In the genomic region with DNA sequence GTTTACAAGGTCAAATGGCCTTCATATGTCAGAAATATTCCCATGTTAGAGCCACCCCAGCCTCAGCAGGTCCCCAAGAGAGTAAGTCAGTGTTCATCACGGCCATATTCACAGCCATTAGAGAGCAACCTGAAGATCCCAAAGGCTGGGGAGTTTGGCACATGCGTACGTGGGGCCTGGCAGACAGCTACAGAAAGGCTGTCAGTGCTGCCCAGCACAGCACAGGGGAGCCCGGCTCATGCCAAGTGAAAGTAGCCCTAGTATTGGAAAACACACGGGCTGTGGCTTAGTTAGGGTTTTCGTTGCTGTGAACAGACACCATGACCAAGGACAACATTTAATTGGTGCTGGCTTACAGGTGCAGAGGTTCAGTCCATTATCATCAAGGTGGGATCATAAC, we compare ENCODE assay signal across 27 mouse cellular contexts. TPM values are rescaled to one million over a fixed set of nuclear protein-coding genes. Genes with fewer than 3 reads are reported as not detected.
DNase-seq lines count a peak whose midpoint lies in the region; ATAC-seq and TF ChIP-seq lines count a peak whose summit lies in the region.
"Had no signal": no experiment of that assay in that cellular context is flagged by ENCODE, and none has a peak within 500 bp of the region (broad histone marks: within the 10 kb centered on the region; RNA-seq: fewer than 3 reads in every experiment).

No protein-coding gene starts in this region.

- no peak overlapping the region for H3K4me3 ChIP-seq in hindbrain, postnatal 0 days (ENCODE audit: low read length)
- H3K4me3 ChIP-seq in hindbrain, embryonic 16.5 days (ENCODE audit: low read length): no peak overlapping the region
- H3K4me3 ChIP-seq in heart, embryonic 10.5 days: no peak overlapping the region
- H3K4me3 ChIP-seq: embryonic facial prominence, embryonic 15.5 days; erythroblast, embryonic 14.5 days; forebrain, embryonic 10.5 days; gastrocnemius, adult 2 months; heart, embryonic 13.5 days; hindbrain, embryonic 15.5 days had no signal

- H3K4me1 ChIP-seq in hindbrain, postnatal 0 days (ENCODE audit: insufficient read depth, low read length): no peaks in the 10 kb centered on the region
- H3K4me1 ChIP-seq in hindbrain, embryonic 16.5 days (ENCODE audit: control insufficient read depth, insufficient read depth, low read depth, low read length): peaks cover 2% of the 10 kb centered on the region; the same call in 1 of the 2 replicates
- no peaks in the 10 kb centered on the region for H3K4me1 ChIP-seq in heart, embryonic 10.5 days
- H3K4me1 ChIP-seq: embryonic facial prominence, embryonic 15.5 days; heart, embryonic 13.5 days had no signal

- TF ChIP-seq CTCF in hindbrain, postnatal 0 days (IDR thresholded peaks at IDR 0.05; ENCODE audit: low read depth): no peak

- H3K4me2 ChIP-seq in hindbrain, postnatal 0 days (ENCODE audit: low read depth, low read length): no peak overlapping the region
- no peak overlapping the region for H3K4me2 ChIP-seq in hindbrain, embryonic 16.5 days (ENCODE audit: low read length)
- H3K4me2 ChIP-seq: embryonic facial prominence, embryonic 15.5 days; heart, embryonic 13.5 days; hindbrain, embryonic 15.5 days had no signal

- H3K27ac ChIP-seq in hindbrain, postnatal 0 days: no peak overlapping the region
- no peak overlapping the region for H3K27ac ChIP-seq in hindbrain, embryonic 16.5 days (ENCODE audit: low read depth, low read length)
- no peak overlapping the region for H3K27ac ChIP-seq in heart, embryonic 10.5 days
- H3K27ac ChIP-seq: embryonic facial prominence, embryonic 15.5 days; forebrain, embryonic 10.5 days; gastrocnemius, adult 2 months; heart, embryonic 13.5 days; hindbrain, embryonic 15.5 days had no signal

- 58% methylated on average over 6 of the region's 6 CpGs for WGBS in hindbrain, postnatal 0 days
- WGBS in hindbrain, embryonic 16.5 days: 79% methylated on average over 6 of the region's 6 CpGs
- 83% methylated on average over 6 of the region's 6 CpGs for WGBS in heart, embryonic 10.5 days

- H3K36me3 ChIP-seq in hindbrain, postnatal 0 days (ENCODE audit: insufficient read depth, low read length): no peaks in the 10 kb centered on the region
- H3K36me3 ChIP-seq in hindbrain, embryonic 16.5 days (ENCODE audit: control insufficient read depth, insufficient read depth, low read length): no peaks in the 10 kb centered on the region
- no peaks in the 10 kb centered on the region for H3K36me3 ChIP-seq in heart, embryonic 10.5 days
- H3K36me3 ChIP-seq: embryonic facial prominence, embryonic 15.5 days; forebrain, embryonic 10.5 days; G1E; heart, embryonic 13.5 days; hindbrain, embryonic 15.5 days had no signal

- H3K9me3 ChIP-seq in hindbrain, postnatal 0 days (ENCODE audit: low read length): no peaks in the 10 kb centered on the region
- H3K9me3 ChIP-seq in hindbrain, embryonic 16.5 days (ENCODE audit: control insufficient read depth, low read length): peaks cover 3% of the 10 kb centered on the region; the same call in 1 of the 2 replicates
- H3K9me3 ChIP-seq in heart, embryonic 10.5 days: no peaks in the 10 kb centered on the region
- H3K9me3 ChIP-seq: embryonic facial prominence, embryonic 15.5 days; forebrain, embryonic 10.5 days; heart, embryonic 13.5 days; hindbrain, embryonic 15.5 days had no signal

- no peak for ATAC-seq in hindbrain, postnatal 0 days
- no peak for ATAC-seq in hindbrain, embryonic 16.5 days
- ATAC-seq: CD4-positive, CD25-positive, alpha-beta regulatory T cell, adult 4 months; forebrain, embryonic 14.5 days had no signal

- H3K9ac ChIP-seq in hindbrain, postnatal 0 days (replicated peaks; ENCODE audit: low read length): no peak overlapping the region
- no peak overlapping the region for H3K9ac ChIP-seq in hindbrain, embryonic 16.5 days (ENCODE audit: low read depth, low read length)
- H3K9ac ChIP-seq: embryonic facial prominence, embryonic 15.5 days; heart, embryonic 13.5 days; hindbrain, embryonic 15.5 days had no signal

- no peaks in the 10 kb centered on the region for H3K27me3 ChIP-seq in hindbrain, postnatal 0 days (ENCODE audit: insufficient read depth, low read length)
- H3K27me3 ChIP-seq in hindbrain, embryonic 16.5 days (replicated peaks; ENCODE audit: control insufficient read depth, insufficient read depth, low read length): no peaks in the 10 kb centered on the region
- peaks cover 4% of the 10 kb centered on the region; the same call in 1 of the 2 replicates for H3K27me3 ChIP-seq in heart, embryonic 10.5 days (ENCODE audit: insufficient read depth, poor library complexity, severe bottlenecking)
- H3K27me3 ChIP-seq: embryonic facial prominence, embryonic 15.5 days; hindbrain, embryonic 15.5 days had no signal

- peak; percentile 32 for DNase-seq in hindbrain, postnatal 0 days (ENCODE audit: low spot score)
- peak; percentile 78 to 85 for DNase-seq in cerebellum, adult 18-20 months
- DNase-seq in cerebellum, adult 9-11 months: peak; percentile 80
- DNase-seq in cerebellum, postnatal 36 days: peak; percentile 77 to 81
- DNase-seq in right cerebral cortex, adult 18-20 months: no peak
- no peak for DNase-seq in heart, embryonic 10.5 days (ENCODE audit: low spot score)
- DNase-seq in testis, postnatal 10 days (ENCODE audit: low spot score): no peak
- DNase-seq: adrenal gland, adult 8-10 months; adrenal gland, postnatal 36 days; B cell, adult 2 months; embryo, embryonic 11 days; gastrocnemius, adult 2 months; gastrocnemius, postnatal 36 days; heart, adult 18-20 months; heart, postnatal 36 days; kidney, adult 11 months had no signal

RNA-seq across cellular contexts. Expression of gene Efcab6, which starts 40.3 kb away (rescaled TPM):
- total RNA-seq in hindbrain, postnatal 0 days (2014; rRNA removed): 0.52 and 6.8 TPM in 2 replicates
- 0.42 and 1.6 TPM in 2 replicates for polyA plus RNA-seq in hindbrain, postnatal 0 days (2015; fragmentation: Nextera tagmentation; extraction: Ambion mirVana)
- polyA plus RNA-seq in hindbrain, embryonic 16.5 days (2015; fragmentation: Nextera tagmentation; extraction: Ambion mirVana): 0.65 and 0.72 TPM in 2 replicates
- polyA plus RNA-seq in heart, embryonic 10.5 days (2016; fragmentation: Nextera tagmentation; extraction: Ambion mirVana): not detected in 2 replicates
- total RNA-seq: adrenal gland, postnatal 36 days; common myeloid progenitor, adult 5-6 weeks; G1E; heart, postnatal 36 days had no signal
- polyA plus RNA-seq: CD4-positive, CD25-positive, alpha-beta regulatory T cell, adult 4 months; erythroblast, embryonic 14.5 days; G1E; heart, embryonic 13.5 days; heart, postnatal 0 days had no signal

Comparison
In these comparisons a context has a peak if more than half of its experiments do, and no peak if none do; other contexts are left out.
1. DNase-seq: peak in hindbrain, postnatal 0 days (single experiment), cerebellum, adult 18-20 months (2 of 2), cerebellum, adult 9-11 months (single experiment) and cerebellum, postnatal 36 days (2 of 2); none in right cerebral cortex, adult 18-20 months (single experiment), heart, embryonic 10.5 days (single experiment) and testis, postnatal 10 days (single experiment).